Mouse (Mus musculus): ENCODE results near the gene Plxnb3.
A peak's percentile ranks its signal among the peaks of the same experiment; 100 is the strongest.

Gene Plxnb3

DNA sequence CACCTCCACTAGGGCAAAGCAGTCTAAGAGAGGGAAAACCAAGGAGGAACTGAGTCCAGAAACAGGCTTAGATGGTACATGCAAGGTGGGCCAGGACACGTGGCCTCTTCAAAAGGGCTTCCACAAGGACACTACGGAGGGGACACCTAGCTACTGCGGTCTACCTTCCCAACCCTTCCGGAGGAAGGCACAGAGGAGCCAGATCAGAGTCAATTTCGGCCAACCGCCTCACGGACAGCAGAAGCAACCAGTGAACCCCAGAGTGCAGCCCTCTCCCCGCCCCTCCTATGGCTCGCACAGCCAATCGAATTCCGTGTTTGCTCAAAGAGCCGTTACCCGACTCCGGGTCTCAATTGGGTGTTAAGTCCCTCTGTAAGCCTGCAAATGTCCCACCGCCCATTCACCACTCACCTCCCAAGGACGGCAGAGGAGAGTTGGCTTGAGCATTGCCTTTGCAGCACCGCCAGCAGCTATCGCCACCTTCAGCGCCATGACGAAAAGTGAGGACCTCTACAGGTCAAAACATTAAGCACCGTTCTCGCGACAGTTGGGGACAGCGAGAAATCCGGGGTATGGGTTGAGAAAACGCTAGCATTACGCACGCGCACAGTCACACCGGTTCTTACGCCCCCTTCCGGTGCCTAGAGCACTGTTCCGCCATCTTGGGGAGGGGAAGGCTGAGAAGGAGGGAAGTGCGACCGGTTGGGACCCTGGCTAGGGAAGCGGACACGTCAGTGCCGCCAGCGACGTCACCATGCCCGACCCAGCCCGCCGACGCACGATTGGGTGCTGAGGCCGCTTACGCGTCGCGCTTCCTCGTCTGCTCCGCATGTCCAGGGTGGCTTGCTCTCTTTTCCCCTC lies 29.7 kb downstream of the Plxnb3 start, which contains the start of the genes Idh3g and Ssr4:
Gene Idh3g (minus strand): TSS at position 534 of the 861 bp plus-strand sequence.
Gene Ssr4 (plus strand): TSS at position 665 of the 861 bp plus-strand sequence.
- DNase-seq = peak; percentile 91

- DNase-seq = no peak
These were observed 30.3 kb downstream of the Plxnb3 start for GRCm38 (mm10) chrX:73787225-73787558.

GRCm38 (mm10) chrX:73788501-73788900 lies 31.6 kb downstream of the Plxnb3 start:
- DNase-seq = no peak

DNA sequence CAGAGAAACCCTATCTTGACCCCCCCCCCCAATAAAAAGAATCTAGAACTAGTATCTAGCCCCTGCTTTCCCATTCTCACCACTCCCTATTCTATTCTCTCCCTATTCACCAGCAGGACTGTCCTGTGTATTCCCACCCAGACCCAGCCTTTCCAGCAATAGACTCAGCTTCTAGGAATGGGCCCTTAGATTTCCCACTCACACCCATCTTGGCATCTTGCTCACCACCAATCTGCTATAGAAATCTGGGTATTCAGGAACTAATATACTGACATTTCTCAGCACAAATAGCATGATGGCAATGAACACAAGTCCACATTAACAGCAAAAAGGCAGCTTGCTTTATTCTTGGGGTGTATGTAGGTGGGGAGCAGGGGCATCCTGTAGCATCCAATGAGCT lies 36.1 kb downstream of the Plxnb3 start:
- DNase-seq = no peak

GRCm38 (mm10) chrX:73793505-73793904 lies 36.6 kb downstream of the Plxnb3 start:
- DNase-seq = no peak

DNA sequence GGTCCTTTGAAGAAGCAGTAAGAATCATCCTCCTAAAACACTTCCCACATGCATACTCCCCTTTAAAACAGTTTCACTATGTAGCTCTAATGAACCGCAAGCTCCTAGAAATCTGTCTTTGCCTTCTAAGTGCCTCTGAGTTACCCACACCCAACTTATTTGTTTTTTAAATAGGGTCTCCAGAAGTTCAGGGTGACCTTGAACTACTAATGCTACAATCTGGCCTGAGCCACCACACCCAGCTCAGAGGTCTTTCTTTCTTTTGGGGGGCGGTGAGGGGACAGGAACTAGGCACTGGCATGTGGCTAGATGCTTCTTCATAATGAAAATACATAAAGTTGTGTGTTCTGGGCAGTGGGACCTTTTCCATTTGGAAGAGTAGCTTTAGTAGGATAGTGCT lies 40.6 kb downstream of the Plxnb3 start:
- no peak for DNase-seq

DNA sequence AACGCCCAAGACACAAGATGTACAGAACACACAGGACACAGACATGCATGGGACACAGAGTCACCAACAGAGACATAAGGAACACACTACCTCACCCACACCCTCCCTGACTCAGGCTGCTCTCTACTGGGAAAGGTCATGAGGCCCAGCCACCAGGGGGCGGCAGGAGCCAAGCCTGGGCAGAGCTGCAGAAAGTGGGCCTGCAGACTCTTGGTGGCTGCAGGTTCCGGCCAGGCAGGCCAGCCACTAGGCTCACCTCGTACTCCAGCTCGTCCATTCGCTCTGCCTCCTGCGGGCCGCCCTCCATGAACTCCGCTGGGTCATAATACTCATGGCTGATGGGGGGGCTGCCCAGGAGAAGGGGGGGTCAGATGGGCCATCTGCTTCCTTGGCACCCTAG lies 41.6 kb downstream of the Plxnb3 start:
- no peak for DNase-seq

GRCm38 (mm10) chrX:73805814-73806213 lies 48.9 kb downstream of the Plxnb3 start:
- no peak for DNase-seq

DNA sequence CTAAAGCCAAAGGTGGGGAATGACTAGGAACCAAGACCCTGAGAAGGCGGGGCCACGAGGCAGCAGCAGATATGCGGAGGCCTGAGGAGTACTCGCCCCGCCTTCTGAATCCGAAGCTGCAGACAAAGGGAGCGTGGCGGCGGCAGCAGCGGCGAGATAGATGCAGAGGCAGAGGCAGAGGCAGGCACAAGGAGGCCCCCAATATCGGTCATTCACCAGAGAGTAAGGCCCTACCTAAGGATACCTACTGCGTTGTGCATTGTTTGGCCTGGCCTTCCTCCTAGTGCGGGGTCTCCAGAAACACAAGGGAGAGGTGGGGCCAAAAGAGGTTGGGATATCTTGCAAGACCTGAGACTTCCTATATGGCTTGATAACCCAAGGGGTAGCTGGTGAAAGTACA lies 58.2 kb downstream of the Plxnb3 start:
- DNase-seq = no peak

DNA sequence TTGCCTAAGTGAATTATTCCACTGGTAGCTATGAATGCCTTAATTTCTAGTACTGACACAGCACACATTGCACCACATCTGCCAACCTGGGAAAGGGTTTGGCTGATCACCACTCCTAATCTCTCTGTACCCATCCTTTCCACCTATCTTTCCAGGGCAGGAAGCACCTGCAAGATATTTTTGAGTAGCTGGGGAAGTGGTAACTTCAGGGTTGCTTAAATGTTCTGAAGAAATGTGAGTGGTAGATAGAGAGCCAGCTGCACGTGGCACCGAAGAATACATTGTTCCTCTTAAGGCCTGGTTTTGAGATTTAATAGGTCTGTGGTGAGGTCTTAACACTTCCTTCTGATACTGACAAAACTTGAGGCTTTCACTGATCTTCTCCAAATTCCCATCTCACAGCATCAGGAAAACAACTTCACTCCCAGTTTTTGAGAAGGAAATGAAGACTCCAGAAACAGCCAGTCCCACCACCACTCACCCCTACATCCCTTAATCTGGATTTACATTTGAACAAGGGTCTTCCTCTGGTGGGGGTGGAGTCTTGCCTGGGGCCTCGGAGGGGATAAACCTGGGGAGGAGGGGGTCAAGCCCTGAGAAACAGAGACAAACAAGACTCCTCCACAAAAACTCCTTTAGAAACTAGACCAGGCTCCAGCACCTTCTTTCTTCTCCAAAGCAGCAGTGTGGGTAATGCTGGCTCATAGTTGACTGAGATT lies 59.9 kb downstream of the Plxnb3 start:
- DNase-seq = no peak

Data from right cerebral cortex, postnatal 25 days (tissue).